Mouse (Mus musculus) forebrain, embryonic 16.5 days (tissue): ENCODE results near the gene Lsm14a. TPM values are rescaled to one million over a fixed set of nuclear protein-coding genes. Genes with fewer than 3 reads are reported as not detected.
"Not testable (repeated sequence)": the region's sequence is repeated elsewhere in the genome, so short reads cannot be mapped to it uniquely, and the experiment has no call there.

ENCODE experiments used
- ATAC-seq: fragments of 200-750 bp; cut with Nextera tagmentation; 2 replicates; pipeline ENCODE4 v1.8.0; 2017; ENCODE audit warnings: mild to moderate bottlenecking, moderate library complexity
- H3K27ac ChIP-seq: fragments of 300-500 bp; sonication (generic); 2 replicates; pipeline ENCODE4 v1.5.1; 2014; ENCODE audit warnings: low read length, control low read depth
- H3K27me3 ChIP-seq: fragments of 300-500 bp; sonication (generic); replicated peaks from 2 replicates; pipeline ENCODE4 v1.6.1; 2014; ENCODE audit warnings: low read length; ENCODE audit not compliant: control insufficient read depth, insufficient read depth
- H3K36me3 ChIP-seq: fragments of 300-500 bp; sonication (generic); 2 replicates; pipeline ENCODE4 v1.6.1; 2014; ENCODE audit not compliant: control insufficient read depth, insufficient read depth
- H3K4me1 ChIP-seq: fragments of 300-500 bp; sonication (generic); replicated peaks from 2 replicates; pipeline ENCODE4 v1.6.1; 2014; ENCODE audit warnings: low read length; ENCODE audit not compliant: control insufficient read depth, insufficient read depth
- H3K4me2 ChIP-seq: fragments of 300-500 bp; sonication (generic); 2 replicates; pipeline ENCODE4 v1.6.1; 2014; ENCODE audit warnings: mild to moderate bottlenecking, low read length, control low read depth
- H3K4me3 ChIP-seq: fragments of 300-500 bp; sonication (generic); replicated peaks from 2 replicates; pipeline ENCODE4 v1.5.1; 2014; ENCODE audit warnings: mild to moderate bottlenecking, low read length, control low read depth
- H3K9ac ChIP-seq: fragments of 300-500 bp; sonication (generic); replicated peaks from 2 replicates; pipeline ENCODE4 v1.6.1; 2014; ENCODE audit warnings: low read depth, low read length, control low read depth
- H3K9me3 ChIP-seq: fragments of 300-500 bp; sonication (generic); 2 replicates; pipeline ENCODE4 v1.6.1; 2016; ENCODE audit warnings: low read length; ENCODE audit not compliant: control insufficient read depth
- WGBS: fragments of 180-500 bp; shearing (Covaris S2); extraction: QIAGEN DNeasy Blood & Tissue Kit; methylation state at CpG from one replicate; pipeline ENCODE4 v1.1.7; 2014; 5-methylcytosine and 5-hydroxymethylcytosine counted together
- polyA plus RNA-seq: library from polyadenylated mRNA; unstranded; fragments of >200 nt; fragmentation: Nextera tagmentation; extraction: Ambion mirVana; gene quantifications from 2 replicates; pipeline ENCODE4 v1.2.1, GENCODE M21; 2015

Gene Lsm14a
- polyA plus RNA-seq, 1 experiment from 2014 or later = 71.0 TPM

- Histone ChIP-seq H3K27ac (no peak overlapping the region), H3K4me2 (no peak overlapping the region), H3K27me3 (no peaks in the 10 kb centered on the region), H3K9ac (no peak overlapping the region), H3K36me3 (peaks cover 33% of the 10 kb centered on the region), H3K4me1 (no peaks in the 10 kb centered on the region), H3K9me3 (no peaks in the 10 kb centered on the region), H3K4me3 (no peak overlapping the region)
- WGBS = 92% methylated on average over 4 of the region's 4 CpGs
- ATAC-seq = no peak
Observed at GRCm38 (mm10) chr7:34346505-34346904, 46.6 kb downstream of the Lsm14a start.

GRCm38 (mm10) chr7:34342040-34342793, 50.9 kb downstream of the Lsm14a start:
- 92% methylated on average over 10 of the region's 10 CpGs for WGBS
- ATAC-seq = no peak
- H3K4me1 ChIP-seq = no peaks in the 10 kb centered on the region
- no peaks in the 10 kb centered on the region for H3K9me3 ChIP-seq
- H3K4me3 ChIP-seq = no peak overlapping the region
- H3K36me3 ChIP-seq = peaks cover 8% of the 10 kb centered on the region
- H3K9ac ChIP-seq = no peak overlapping the region
- no peak overlapping the region for H3K4me2 ChIP-seq
- H3K27ac ChIP-seq = no peak overlapping the region
- H3K27me3 ChIP-seq = no peaks in the 10 kb centered on the region

- peaks cover 8% of the 10 kb centered on the region for H3K36me3 ChIP-seq
- WGBS = 96% methylated on average over 5 of the region's 5 CpGs
- ATAC-seq = no peak
- H3K4me2 ChIP-seq = no peak overlapping the region
- no peak overlapping the region for H3K9ac ChIP-seq
- no peak overlapping the region for H3K27ac ChIP-seq
- H3K4me3 ChIP-seq = no peak overlapping the region
- H3K9me3 ChIP-seq = no peaks in the 10 kb centered on the region
- no peaks in the 10 kb centered on the region for H3K27me3 ChIP-seq
- no peaks in the 10 kb centered on the region for H3K4me1 ChIP-seq
Observed at GRCm38 (mm10) chr7:34340841-34341240, 52.3 kb downstream of the Lsm14a start.

- WGBS = 82% methylated on average over 5 of the region's 5 CpGs
- Histone ChIP-seq H3K36me3 (peaks cover 7% of the 10 kb centered on the region), H3K4me3 (no peak overlapping the region), H3K4me2 (no peak overlapping the region), H3K27ac (no peak overlapping the region), H3K9me3 (no peaks in the 10 kb centered on the region), H3K27me3 (no peaks in the 10 kb centered on the region), H3K9ac (no peak overlapping the region), H3K4me1 (no peaks in the 10 kb centered on the region)
- ATAC-seq = no peak
Observed at GRCm38 (mm10) chr7:34339164-34339489, 54.0 kb downstream of the Lsm14a start.

- H3K36me3 ChIP-seq = 0 out of 2 replicates have a peak, but pooled peaks cover 2% of the 10 kb centered on the region
Observed at GRCm38 (mm10) chr7:34338445-34339163, 54.5 kb downstream of the Lsm14a start.

GRCm38 (mm10) chr7:34337268-34337667, 55.8 kb downstream of the Lsm14a start:
- Histone ChIP-seq H3K4me2 (no peak overlapping the region), H3K36me3 (0 out of 2 replicates have a peak, but pooled peaks cover 2% of the 10 kb centered on the region), H3K4me3 (no peak overlapping the region), H3K27ac (no peak overlapping the region), H3K27me3 (no peaks in the 10 kb centered on the region), H3K9me3 (no peaks in the 10 kb centered on the region), H3K4me1 (no peaks in the 10 kb centered on the region), H3K9ac (no peak overlapping the region)
- WGBS = 85% methylated on average over 2 of the region's 2 CpGs
- no peak for ATAC-seq

More at GRCm38 (mm10) chr7:34338445-34339163, 54.5 kb downstream of the Lsm14a start:
- Histone ChIP-seq H3K4me3 (no peak overlapping the region), H3K4me1 (no peaks in the 10 kb centered on the region), H3K4me2 (no peak overlapping the region), H3K9me3 (no peaks in the 10 kb centered on the region), H3K9ac (no peak overlapping the region), H3K27me3 (no peaks in the 10 kb centered on the region), H3K27ac (no peak overlapping the region)
- no peak for ATAC-seq
- 84% methylated on average over 9 of the region's 9 CpGs for WGBS

- H3K36me3 ChIP-seq, H3K27ac ChIP-seq, ATAC-seq, H3K4me2 ChIP-seq, H3K4me1 ChIP-seq, H3K27me3 ChIP-seq, H3K9ac ChIP-seq, H3K4me3 ChIP-seq, H3K9me3 ChIP-seq: not testable (repeated sequence)
- 100% methylated on average over 1 of the region's 1 CpGs for WGBS
Observed at GRCm38 (mm10) chr7:34336545-34336944, 56.6 kb downstream of the Lsm14a start.

GRCm38 (mm10) chr7:34327493-34327892, 65.6 kb downstream of the Lsm14a start:
- no peaks in the 10 kb centered on the region for H3K9me3 ChIP-seq
- no peak for ATAC-seq
- no peaks in the 10 kb centered on the region for H3K4me1 ChIP-seq
- 67% methylated on average over 3 of the region's 3 CpGs for WGBS
- no peaks in the 10 kb centered on the region for H3K36me3 ChIP-seq
- H3K4me3 ChIP-seq = no peak overlapping the region
- H3K9ac ChIP-seq = no peak overlapping the region
- no peak overlapping the region for H3K4me2 ChIP-seq
- no peak overlapping the region for H3K27ac ChIP-seq
- H3K27me3 ChIP-seq = no peaks in the 10 kb centered on the region

GRCm38 (mm10) chr7:34324857-34325256, 68.3 kb downstream of the Lsm14a start:
- H3K9me3 ChIP-seq = no peaks in the 10 kb centered on the region
- no peaks in the 10 kb centered on the region for H3K27me3 ChIP-seq
- no peak overlapping the region for H3K27ac ChIP-seq
- 90% methylated on average over 1 of the region's 1 CpGs for WGBS
- H3K36me3 ChIP-seq = no peaks in the 10 kb centered on the region
- no peak overlapping the region for H3K4me2 ChIP-seq
- no peak overlapping the region for H3K9ac ChIP-seq
- H3K4me3 ChIP-seq = no peak overlapping the region
- H3K4me1 ChIP-seq = no peaks in the 10 kb centered on the region
- ATAC-seq = no peak
